Mouse (Mus musculus) olfactory bulb, adult 2 months (tissue): ENCODE measurements at regions not wholly inside any gene's neighbourhood (a gene's known extent, or its start where the extent isn't known, plus 50 kb on each side); places are given as distances from the start of the nearest gene placed in this dataset.

Experiments
- CTCF ChIP-seq: fragments of 200-500 bp; IDR thresholded peaks from 2 replicates; pipeline ENCODE4 v1.5.1; 2012; ENCODE audit warnings: low read depth, mild to moderate bottlenecking, low read length, moderate library complexity; ENCODE audit not compliant: insufficient read depth
- POLR2A ChIP-seq: fragments of 200-500 bp; IDR thresholded peaks from 2 replicates; pipeline ENCODE4 v1.6.1; 2012; ENCODE audit warnings: mild to moderate bottlenecking, low read depth, low read length, moderate library complexity; ENCODE audit not compliant: insufficient read depth

DNA sequence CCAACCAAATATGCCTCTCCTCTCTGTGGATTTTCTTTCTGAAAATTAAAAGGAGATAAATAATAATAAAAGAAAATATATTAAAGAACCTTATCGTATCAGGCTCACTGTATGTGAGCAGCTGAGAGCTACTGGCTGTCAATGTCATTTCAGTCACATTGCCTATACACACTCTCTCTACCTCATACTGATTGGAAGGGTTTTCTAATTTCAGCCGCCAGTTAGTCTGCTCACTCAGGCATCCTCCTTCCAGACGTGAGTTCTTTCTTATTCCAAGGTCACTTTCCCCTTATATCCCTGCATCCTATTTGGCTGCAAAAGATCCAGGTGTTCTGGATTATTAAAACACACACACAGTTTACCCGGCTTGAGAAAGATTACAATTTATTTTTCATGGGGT, 286.2 kb downstream of the Cenpc1 start:
- TF ChIP-seq POLR2A (no peak), CTCF (no peak)
